Mouse (Mus musculus) thymus, postnatal 0 days (tissue): ENCODE data around the gene Nmb. TPM values are rescaled to one million over a fixed set of nuclear protein-coding genes. Genes with fewer than 3 reads are reported as not detected.

Experiments used
- DNase-seq: peaks from one replicate; pipeline ENCODE4 v3.0.0-alpha.2; 2015; ENCODE audit warnings: low spot score
- polyA plus RNA-seq: library from polyadenylated mRNA; unstranded; fragments of >200 nt; fragmentation: Nextera tagmentation; extraction: Ambion mirVana; gene quantifications from 2 replicates; pipeline ENCODE4 v1.2.1, GENCODE M21; 2015

Gene Nmb
- polyA plus RNA-seq, 1 experiment from 2014 or later: 32.1 TPM

GRCm38 (mm10) chr7:80900944-80901501, 3.9 kb downstream of the Nmb start, which contains the start of gene Wdr73:
Gene Wdr73 (minus strand): TSS chr7:80901269.
- DNase-seq: peak; percentile 96

- no peak for DNase-seq
These were observed 7.2 kb downstream of the Nmb start for GRCm38 (mm10) chr7:80897721-80898120.

GRCm38 (mm10) chr7:80897134-80897533, 7.7 kb downstream of the Nmb start:
- DNase-seq: no peak

- no peak for DNase-seq
These were observed 9.9 kb downstream of the Nmb start for GRCm38 (mm10) chr7:80894815-80895519.

GRCm38 (mm10) chr7:80894196-80894595, 10.7 kb downstream of the Nmb start:
- no peak for DNase-seq

GRCm38 (mm10) chr7:80893753-80894129, 11.1 kb downstream of the Nmb start:
- DNase-seq: no peak

GRCm38 (mm10) chr7:80893086-80893752, 11.7 kb downstream of the Nmb start:
- no peak for DNase-seq

GRCm38 (mm10) chr7:80889841-80890241, 15.0 kb downstream of the Nmb start:
- DNase-seq: peak; percentile 86

GRCm38 (mm10) chr7:80889021-80889511, 15.8 kb downstream of the Nmb start:
- peak; percentile 59 for DNase-seq

- DNase-seq: no peak
These were observed 16.3 kb downstream of the Nmb start for GRCm38 (mm10) chr7:80888595-80888994.

GRCm38 (mm10) chr7:80885666-80886065, 19.2 kb downstream of the Nmb start:
- peak; percentile 57 for DNase-seq

- DNase-seq: peak; percentile 95
These were observed 21.9 kb downstream of the Nmb start for GRCm38 (mm10) chr7:80882830-80883505.

- DNase-seq: peak; percentile 53
These were observed 29.1 kb downstream of the Nmb start for GRCm38 (mm10) chr7:80875727-80876126.

- no peak for DNase-seq
These were observed 31.2 kb downstream of the Nmb start for GRCm38 (mm10) chr7:80873631-80874030.

GRCm38 (mm10) chr7:80873038-80873437, 31.8 kb downstream of the Nmb start:
- DNase-seq: no peak

- no peak for DNase-seq
These were observed 36.2 kb downstream of the Nmb start for GRCm38 (mm10) chr7:80868686-80869085.

- DNase-seq: no peak
These were observed 38.2 kb downstream of the Nmb start for GRCm38 (mm10) chr7:80866514-80867147.

GRCm38 (mm10) chr7:80865521-80865920, 39.4 kb downstream of the Nmb start:
- DNase-seq: peak; percentile 56

GRCm38 (mm10) chr7:80864831-80865230, 40.0 kb downstream of the Nmb start:
- peak; percentile 92 for DNase-seq

GRCm38 (mm10) chr7:80864151-80864550, 40.7 kb downstream of the Nmb start:
- DNase-seq: no peak

- DNase-seq: no peak
These were observed 41.4 kb downstream of the Nmb start for GRCm38 (mm10) chr7:80863520-80863919.
